Mouse (Mus musculus): ENCODE results near the gene Catsperz. TPM values are rescaled to one million over a fixed set of nuclear protein-coding genes. Genes with fewer than 3 reads are reported as not detected.
A peak's percentile ranks its signal among the peaks of the same experiment; 100 is the strongest.

Catsperz gene
- polyA plus RNA-seq, 1 experiment from 2014 or later: 1.4 TPM

DNA sequence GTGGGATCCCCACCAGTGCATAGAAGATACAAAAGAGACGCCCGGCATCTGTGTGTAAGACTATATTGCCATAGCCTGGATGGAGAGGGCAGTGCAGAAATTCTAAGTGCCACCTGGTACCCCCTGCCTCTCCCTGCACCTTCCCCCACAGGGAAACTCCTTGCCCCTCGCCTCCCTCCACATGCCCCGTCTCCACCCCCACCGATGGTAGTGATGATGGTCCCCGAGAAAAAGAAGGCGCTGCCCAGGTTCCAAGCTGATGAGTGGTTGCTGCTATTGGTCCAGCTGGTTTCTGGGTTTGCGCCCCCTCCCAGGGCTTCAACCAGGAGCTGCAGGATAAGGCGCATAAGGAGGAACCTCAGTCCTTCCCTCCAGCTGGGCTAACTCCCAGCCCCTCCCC is 2.9 kb upstream of the Catsperz start:
- peaks cover 12% of the 10 kb centered on the region for H3K4me1 ChIP-seq (ENCODE audit: control insufficient read depth, insufficient read depth, low read length)
- H3K4me2 ChIP-seq (ENCODE audit: low read depth, low read length): no peak overlapping the region
- no peak overlapping the region for H3K4me3 ChIP-seq (ENCODE audit: low read length)
- no peak overlapping the region for H3K27ac ChIP-seq (ENCODE audit: low read length)
- no peak overlapping the region for H3K9ac ChIP-seq (ENCODE audit: low read depth, low read length)
- no peaks in the 10 kb centered on the region for H3K9me3 ChIP-seq (ENCODE audit: control insufficient read depth, low read length)
- WGBS: 17% methylated on average over 9 of the region's 9 CpGs
- peaks cover 51% of the 10 kb centered on the region for H3K27me3 ChIP-seq (replicated peaks; ENCODE audit: control insufficient read depth, insufficient read depth, low read length)
- no peak for ATAC-seq
- H3K36me3 ChIP-seq (ENCODE audit: control insufficient read depth, insufficient read depth, low read length): no peaks in the 10 kb centered on the region

DNA sequence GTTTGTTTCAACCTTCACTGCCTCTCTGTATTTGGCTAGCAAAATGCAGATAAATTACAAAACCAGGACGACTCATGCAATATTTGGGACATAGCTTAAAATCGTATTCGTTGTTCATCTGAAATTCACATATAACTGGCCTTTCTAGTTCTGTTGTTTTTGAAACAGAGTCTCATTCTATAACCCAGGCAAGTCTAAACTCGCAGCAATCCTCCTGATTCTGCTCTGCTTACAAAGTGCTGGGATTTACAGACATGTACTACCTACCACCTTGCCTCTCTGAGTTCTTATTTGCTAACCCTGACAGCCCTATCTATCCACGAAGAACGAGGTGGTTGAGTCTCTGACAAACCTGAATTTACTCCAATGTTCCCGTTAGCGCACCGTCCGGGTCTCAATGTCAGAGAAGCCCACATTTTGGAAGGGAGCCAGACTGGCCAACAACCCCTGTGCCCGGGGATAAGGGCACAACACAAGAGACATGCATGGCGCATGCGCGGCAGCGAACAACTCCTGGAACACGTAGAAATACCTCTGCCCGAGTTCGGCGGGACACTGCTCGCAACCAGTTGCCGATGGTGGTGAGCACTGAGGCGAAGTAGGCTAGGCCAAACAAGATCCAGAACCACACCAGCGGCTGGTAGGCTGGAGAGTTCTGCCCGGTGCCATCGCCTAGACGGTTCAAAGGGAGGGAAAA is 1.5 kb upstream of the Catsperz start:
- Histone ChIP-seq H3K9me3 (ENCODE audit: control insufficient read depth, low read length) (no peaks in the 10 kb centered on the region), H3K9ac (ENCODE audit: low read depth, low read length) (no peak overlapping the region), H3K4me1 (ENCODE audit: control insufficient read depth, insufficient read depth, low read length) (peaks cover 17% of the 10 kb centered on the region), H3K27me3 (replicated peaks; ENCODE audit: control insufficient read depth, insufficient read depth, low read length) (peaks cover 42% of the 10 kb centered on the region), H3K4me2 (ENCODE audit: low read depth, low read length) (peak overlapping the region; percentile 26; the same call in 1 of the 2 replicates), H3K27ac (ENCODE audit: low read length) (no peak overlapping the region), H3K4me3 (ENCODE audit: low read length) (peak overlapping the region; percentile 8), H3K36me3 (ENCODE audit: control insufficient read depth, insufficient read depth, low read length) (no peaks in the 10 kb centered on the region)
- ATAC-seq: no peak
- 17% methylated on average over 26 of the region's 26 CpGs for WGBS

DNA sequence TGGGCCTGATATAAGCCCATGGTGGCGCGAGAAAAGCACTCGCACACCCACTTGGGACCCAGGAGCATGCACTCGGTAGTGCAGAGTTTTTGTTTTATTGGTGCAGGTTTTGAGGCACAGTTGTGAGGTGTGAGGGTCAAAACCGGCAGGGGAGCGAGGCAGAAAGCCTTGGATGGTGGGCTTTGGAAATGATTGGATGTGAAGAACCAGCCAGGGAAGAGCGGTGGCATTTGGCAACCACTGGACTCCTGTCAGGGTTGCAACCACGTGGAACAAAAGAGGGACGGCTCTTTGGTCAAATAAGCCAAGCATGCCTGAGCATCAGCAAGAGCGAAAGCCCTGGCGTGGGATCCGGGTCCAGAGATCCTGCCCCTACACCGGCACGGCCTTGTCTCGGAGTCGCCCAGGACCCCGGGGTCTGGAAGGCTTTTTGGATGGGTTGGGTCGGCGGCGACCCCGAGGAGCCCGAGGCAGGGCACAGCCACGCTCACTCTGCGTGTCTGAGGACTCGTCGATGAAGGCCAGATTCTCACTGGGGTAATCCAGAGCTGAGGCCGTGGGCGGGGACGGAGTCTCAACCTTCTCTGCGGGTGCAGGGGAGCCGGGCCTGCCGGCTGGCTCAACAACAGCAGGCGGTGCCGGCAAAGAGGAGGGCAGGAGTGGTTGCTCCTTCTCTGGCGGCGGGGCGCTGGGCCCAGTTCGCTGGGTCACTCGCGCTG is 590 bp upstream of the Catsperz start:
- H3K27ac ChIP-seq (ENCODE audit: low read length): no peak overlapping the region
- H3K4me1 ChIP-seq (ENCODE audit: control insufficient read depth, insufficient read depth, low read length): peaks cover 19% of the 10 kb centered on the region
- WGBS: 16% methylated on average over 40 of the region's 40 CpGs
- H3K27me3 ChIP-seq (replicated peaks; ENCODE audit: control insufficient read depth, insufficient read depth, low read length): peaks cover 42% of the 10 kb centered on the region
- no peak overlapping the region for H3K4me2 ChIP-seq (ENCODE audit: low read depth, low read length)
- H3K9ac ChIP-seq (ENCODE audit: low read depth, low read length): no peak overlapping the region
- no peaks in the 10 kb centered on the region for H3K9me3 ChIP-seq (ENCODE audit: control insufficient read depth, low read length)
- no peaks in the 10 kb centered on the region for H3K36me3 ChIP-seq (ENCODE audit: control insufficient read depth, insufficient read depth, low read length)
- ATAC-seq: no peak
- H3K4me3 ChIP-seq (ENCODE audit: low read length): peak overlapping the region; percentile 10; the same call in 1 of the 2 replicates

DNA sequence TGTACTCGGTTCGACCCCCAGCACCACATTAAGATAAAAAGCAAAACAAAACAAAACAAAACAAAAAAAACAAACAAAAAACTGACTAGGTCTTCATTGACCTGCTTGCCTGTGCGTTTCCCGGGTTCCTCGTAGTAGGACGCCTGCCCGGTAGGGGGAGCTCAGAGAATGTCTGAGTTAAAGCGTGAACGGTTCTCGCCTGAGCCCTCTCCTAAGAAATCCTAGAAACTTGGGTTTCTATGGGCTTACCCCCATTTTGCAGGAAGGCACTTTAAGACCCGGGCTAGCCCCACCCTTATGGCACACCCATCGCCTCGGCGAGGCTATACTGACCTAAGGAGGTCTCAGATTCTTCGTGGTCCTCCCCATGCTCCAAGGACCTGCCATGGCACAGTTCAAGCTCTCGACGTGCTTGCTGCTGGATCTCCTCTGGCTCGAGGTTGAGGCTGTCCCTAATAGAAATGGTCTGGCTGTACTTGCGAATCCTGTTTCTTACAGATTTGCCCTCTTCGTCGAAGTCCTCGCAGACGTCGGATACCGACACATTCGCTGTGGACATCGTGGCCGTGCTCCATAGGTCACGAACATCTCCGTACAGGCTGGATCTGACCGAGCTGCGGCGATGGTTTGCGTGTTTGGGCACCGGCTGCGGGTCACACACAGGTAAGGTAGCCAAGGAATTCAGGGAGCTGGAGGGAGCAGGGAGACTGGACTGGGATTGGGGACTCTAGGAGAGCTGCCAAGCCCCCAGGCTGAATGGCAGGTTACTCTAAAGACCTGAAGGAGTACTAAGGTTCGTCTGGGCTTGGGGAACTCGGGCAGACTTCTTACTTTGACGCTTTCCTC is 496 bp downstream of the Catsperz start:
- 3% methylated on average over 39 of the region's 39 CpGs for WGBS
- Histone ChIP-seq H3K4me3 (ENCODE audit: low read length) (peak overlapping the region; percentile 31), H3K9ac (ENCODE audit: low read depth, low read length) (peak overlapping the region; percentile 32), H3K4me2 (ENCODE audit: low read depth, low read length) (peak overlapping the region; percentile 56), H3K36me3 (ENCODE audit: control insufficient read depth, insufficient read depth, low read length) (no peaks in the 10 kb centered on the region), H3K9me3 (ENCODE audit: control insufficient read depth, low read length) (no peaks in the 10 kb centered on the region), H3K27me3 (replicated peaks; ENCODE audit: control insufficient read depth, insufficient read depth, low read length) (peaks cover 42% of the 10 kb centered on the region), H3K4me1 (ENCODE audit: control insufficient read depth, insufficient read depth, low read length) (peaks cover 30% of the 10 kb centered on the region), H3K27ac (ENCODE audit: low read length) (no peak overlapping the region)
- ATAC-seq: no peak

DNA sequence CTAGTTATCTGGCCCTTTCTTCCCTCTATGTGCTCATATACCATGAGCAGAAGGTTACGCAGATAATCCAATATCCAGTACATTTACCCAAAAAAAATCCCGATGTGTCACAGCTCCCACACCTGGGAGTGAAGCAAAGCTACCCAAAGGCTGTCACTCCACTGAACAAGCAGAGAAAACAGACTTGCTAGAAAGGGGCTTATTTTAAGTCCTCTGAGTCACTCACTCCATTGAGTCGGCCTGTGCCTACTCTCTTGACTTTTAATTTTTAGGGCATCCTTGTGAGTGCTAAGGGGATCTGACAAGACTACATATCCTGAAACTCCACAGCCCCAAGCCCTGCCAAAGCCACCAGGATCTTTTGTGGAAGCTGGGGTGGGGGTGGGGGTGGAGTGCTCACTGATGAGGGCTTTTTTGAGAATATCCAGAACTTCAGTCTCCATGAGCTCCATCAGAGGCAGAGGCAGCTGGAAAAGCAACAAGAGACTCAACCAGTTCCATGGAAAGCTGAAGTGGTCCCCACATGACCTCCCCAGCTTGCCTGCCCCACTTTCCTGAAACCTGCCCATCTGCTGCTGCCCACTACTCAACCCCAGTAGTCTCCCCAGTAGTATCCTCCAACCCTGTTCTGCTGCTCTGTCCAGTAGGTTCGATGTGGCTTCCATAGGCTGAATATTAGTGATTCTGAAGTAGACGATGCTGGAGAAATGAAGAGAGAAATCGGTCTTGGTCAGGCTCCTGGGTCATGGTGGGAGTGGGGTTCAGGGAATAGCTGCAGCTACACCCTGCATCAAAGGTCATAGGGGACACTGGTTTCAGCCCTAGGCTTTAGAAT is 2.1 kb downstream of the Catsperz start:
- Histone ChIP-seq H3K4me3 (ENCODE audit: low read length) (peak overlapping the region; percentile 86; the same call in 1 of the 2 replicates), H3K9me3 (ENCODE audit: control insufficient read depth, low read length) (no peaks in the 10 kb centered on the region), H3K36me3 (ENCODE audit: control insufficient read depth, insufficient read depth, low read length) (no peaks in the 10 kb centered on the region), H3K27me3 (replicated peaks; ENCODE audit: control insufficient read depth, insufficient read depth, low read length) (peaks cover 42% of the 10 kb centered on the region), H3K4me1 (ENCODE audit: control insufficient read depth, insufficient read depth, low read length) (peaks cover 30% of the 10 kb centered on the region), H3K4me2 (ENCODE audit: low read depth, low read length) (peak overlapping the region; percentile 77), H3K27ac (ENCODE audit: low read length) (no peak overlapping the region), H3K9ac (ENCODE audit: low read depth, low read length) (peak overlapping the region; percentile 66)
- 68% methylated on average over 6 of the region's 6 CpGs for WGBS
- no peak for ATAC-seq

DNA sequence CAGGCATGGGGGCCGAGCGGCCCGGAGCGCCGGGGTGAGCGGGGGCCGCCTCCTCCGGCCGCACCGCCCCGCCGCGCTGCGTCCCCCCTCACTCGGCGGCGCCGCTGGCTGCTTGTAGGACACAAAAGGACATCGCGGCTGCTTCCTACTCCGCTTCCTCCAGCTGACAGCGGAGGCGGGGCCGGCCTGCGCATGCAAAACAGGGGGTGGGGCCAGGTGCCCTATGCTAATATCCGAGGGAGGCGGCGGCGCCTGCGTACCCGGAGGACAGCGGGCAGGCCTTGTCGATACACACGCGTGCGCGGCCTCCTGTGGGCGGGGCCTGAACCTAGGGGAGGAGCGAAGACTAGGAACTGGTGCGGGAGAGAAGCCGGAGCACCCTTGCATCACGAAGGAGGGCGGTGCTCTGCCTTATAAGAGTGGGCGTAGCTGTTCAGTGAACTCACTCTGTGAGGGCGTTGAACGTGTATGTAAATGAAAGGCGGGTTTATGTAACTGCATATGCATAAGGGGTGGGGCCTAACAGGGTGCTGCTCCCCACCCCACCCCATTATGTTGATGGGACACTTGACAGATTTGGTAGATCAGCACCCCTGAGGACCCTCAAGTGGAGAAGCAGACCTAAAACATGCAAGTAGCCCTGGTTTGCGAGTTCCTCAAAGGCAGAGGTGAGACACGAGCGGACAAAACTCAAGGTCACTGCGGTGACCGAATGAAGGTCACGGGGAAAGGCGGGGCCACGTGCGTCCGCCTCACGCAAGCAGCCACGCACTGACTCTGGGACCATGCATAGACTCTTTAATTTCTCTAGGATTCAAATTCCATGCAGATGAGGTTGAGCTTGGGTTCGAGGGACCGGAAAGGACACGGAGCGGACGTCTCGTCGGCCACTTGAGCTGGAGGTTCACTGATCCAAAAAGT is 3.3 kb downstream of the Catsperz start, which contains the start of gene Esrra:
Gene Esrra, minus strand, starts transcription at position 167 of the 921 bp plus-strand sequence.
- peak within 1 kb of the TSS; percentile 86 for H3K4me3 ChIP-seq (ENCODE audit: low read length)
- WGBS: 2% methylated on average over 62 of the region's 66 CpGs
- H3K9ac ChIP-seq (ENCODE audit: low read depth, low read length): peak within 1 kb of the TSS; percentile 90
- peaks cover 30% of the 10 kb centered on the region for H3K4me1 ChIP-seq (ENCODE audit: control insufficient read depth, insufficient read depth, low read length)
- no peaks in the 10 kb centered on the region for H3K9me3 ChIP-seq (ENCODE audit: control insufficient read depth, low read length)
- peak within 1 kb of the TSS; percentile 98 for H3K27ac ChIP-seq (ENCODE audit: low read length)
- peak within 1 kb of the TSS; percentile 85 for H3K4me2 ChIP-seq (ENCODE audit: low read depth, low read length)
- peak; percentile 90 for ATAC-seq
- H3K27me3 ChIP-seq (replicated peaks; ENCODE audit: control insufficient read depth, insufficient read depth, low read length): peaks cover 30% of the 10 kb centered on the region
- H3K36me3 ChIP-seq (ENCODE audit: control insufficient read depth, insufficient read depth, low read length): no peaks in the 10 kb centered on the region

DNA sequence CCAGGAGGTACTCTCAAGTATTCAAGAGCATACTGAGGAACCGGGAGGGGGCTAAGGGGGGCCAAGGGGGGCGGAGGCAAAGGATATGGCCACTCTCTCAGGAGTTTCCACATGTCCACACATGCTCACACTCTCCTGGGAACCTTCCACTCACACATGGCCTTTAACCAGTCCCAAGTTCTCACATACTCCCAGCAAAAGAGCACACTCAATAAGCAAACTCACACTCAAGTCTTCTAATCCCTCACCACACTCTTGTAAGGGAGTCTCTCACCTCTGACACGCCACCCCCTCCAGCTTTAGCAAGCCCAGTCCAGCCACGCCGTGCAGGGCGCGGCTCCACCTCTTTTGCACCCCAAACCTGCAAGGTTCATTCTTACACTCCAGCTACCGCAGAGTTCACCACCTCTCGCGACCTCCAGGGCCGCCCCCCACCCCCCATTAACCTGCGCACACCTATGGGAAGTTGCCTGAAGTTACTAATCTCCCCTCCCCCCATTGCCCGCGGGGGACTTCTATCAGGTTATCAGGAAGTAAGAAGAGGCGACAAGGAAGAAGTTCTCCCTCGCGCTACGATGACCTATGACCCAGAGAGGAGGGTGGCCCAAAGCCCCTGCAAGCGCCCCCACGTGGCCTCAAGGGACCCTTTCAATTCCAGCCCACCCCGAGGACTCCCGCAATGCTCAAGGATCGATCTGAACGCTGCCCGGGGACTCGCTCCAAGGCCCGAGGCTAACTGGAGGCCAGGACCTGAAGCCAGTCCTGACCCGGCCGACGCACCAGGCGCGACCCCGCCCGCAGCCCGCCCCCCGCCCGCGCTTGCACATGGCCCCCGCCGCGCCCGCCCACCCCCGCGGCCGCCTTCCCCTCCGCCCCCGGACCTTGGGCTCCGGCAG is 4.2 kb downstream of the Catsperz start:
- peak overlapping the region; percentile 85 for H3K4me2 ChIP-seq (ENCODE audit: low read depth, low read length)
- H3K27ac ChIP-seq (ENCODE audit: low read length): peak overlapping the region; percentile 98
- 0 out of 2 replicates have a peak, but pooled peaks cover 2% of the 10 kb centered on the region for H3K36me3 ChIP-seq (ENCODE audit: control insufficient read depth, insufficient read depth, low read length)
- under 1% methylated on average over 34 of the region's 48 CpGs for WGBS
- H3K9ac ChIP-seq (ENCODE audit: low read depth, low read length): peak overlapping the region; percentile 90
- H3K4me1 ChIP-seq (ENCODE audit: control insufficient read depth, insufficient read depth, low read length): peaks cover 35% of the 10 kb centered on the region
- H3K4me3 ChIP-seq (ENCODE audit: low read length): peak overlapping the region; percentile 86
- H3K9me3 ChIP-seq (ENCODE audit: control insufficient read depth, low read length): no peaks in the 10 kb centered on the region
- ATAC-seq: peak; percentile 3; the same call in 1 of the 2 replicates
- peaks cover 22% of the 10 kb centered on the region; the same call in 1 of the 2 replicates for H3K27me3 ChIP-seq (replicated peaks; ENCODE audit: control insufficient read depth, insufficient read depth, low read length)

Data from intestine, embryonic 16.5 days (tissue).